Mouse (Mus musculus) limb, embryonic 14.5 days (tissue): Measurements from ENCODE around the gene Cpsf4l. TPM values are rescaled to one million over a fixed set of nuclear protein-coding genes. Genes with fewer than 3 reads are reported as not detected.
A peak's percentile ranks its signal among the peaks of the same experiment; 100 is the strongest.

Experiments used
- ATAC-seq: fragments of 200-750 bp; cut with Nextera tagmentation; 2 replicates; pipeline ENCODE4 v1.8.0; 2017; ENCODE audit warnings: low read depth, moderate number of reproducible peaks, moderate TSS enrichment; ENCODE audit not compliant: low FRiP score
- DNase-seq: peaks from one replicate; pipeline ENCODE4 v3.0.0-alpha.2; 2015; ENCODE audit warnings: low spot score
- H3K27ac ChIP-seq: fragments of 300-500 bp; sonication (generic); replicated peaks from 2 replicates; pipeline ENCODE4 v1.5.1; 2014; ENCODE audit warnings: low read depth, mild to moderate bottlenecking, low read length, moderate library complexity, mixed read lengths
- H3K27me3 ChIP-seq: fragments of 300-500 bp; sonication (generic); 2 replicates; pipeline ENCODE4 v1.6.1; 2014; ENCODE audit warnings: low read length, mixed read lengths; ENCODE audit not compliant: control insufficient read depth, insufficient read depth
- H3K36me3 ChIP-seq: fragments of 300-500 bp; sonication (generic); 2 replicates; pipeline ENCODE4 v1.6.1; 2014; ENCODE audit warnings: mild to moderate bottlenecking, low read length, moderate library complexity, mixed read lengths; ENCODE audit not compliant: control insufficient read depth, insufficient read depth
- H3K4me1 ChIP-seq: fragments of 300-500 bp; sonication (generic); 2 replicates; pipeline ENCODE4 v1.6.1; 2014; ENCODE audit warnings: antibody characterized with exemption, low read length, mixed read lengths; ENCODE audit not compliant: control insufficient read depth, insufficient read depth
- H3K4me2 ChIP-seq: fragments of 300-500 bp; sonication (generic); replicated peaks from 2 replicates; pipeline ENCODE4 v1.6.1; 2014; ENCODE audit warnings: low read depth, mild to moderate bottlenecking, low read length, moderate library complexity; ENCODE audit not compliant: severe bottlenecking
- H3K4me3 ChIP-seq: fragments of 300-500 bp; sonication (generic); replicated peaks from 2 replicates; pipeline ENCODE4 v1.5.1; 2014; ENCODE audit warnings: low read length
- H3K9ac ChIP-seq: fragments of 300-500 bp; sonication (generic); 2 replicates; pipeline ENCODE4 v1.6.1; 2014; ENCODE audit warnings: mild to moderate bottlenecking, low read depth, low read length, moderate library complexity; ENCODE audit not compliant: severe bottlenecking
- H3K9me3 ChIP-seq: fragments of 300-500 bp; sonication (generic); 2 replicates; pipeline ENCODE4 v1.6.1; 2016; ENCODE audit warnings: low read length; ENCODE audit not compliant: control insufficient read depth
- POLR2A ChIP-seq: fragments of 200-500 bp; IDR thresholded peaks from 2 replicates; pipeline ENCODE4 v1.8.0; 2012; ENCODE audit warnings: inconsistent platforms, mild to moderate bottlenecking, moderate library complexity, borderline replicate concordance; ENCODE audit not compliant: insufficient read depth, insufficient read length; ENCODE audit errors: extremely low read depth
- WGBS: fragments of 180-500 bp; shearing (Covaris S2); extraction: QIAGEN DNeasy Blood & Tissue Kit; methylation state at CpG from one replicate; pipeline ENCODE4 v1.1.7; 2014; 5-methylcytosine and 5-hydroxymethylcytosine counted together
- polyA plus RNA-seq, 2 experiments: library from polyadenylated mRNA; depleted of rRNA in 1 of 2; stranded (reverse) in 1 of 2; unstranded in 1 of 2; fragments of >200 nt; fragmentation: Nextera tagmentation in 1 of 2; extraction: Ambion mirVana in 1 of 2; gene quantifications; 2 replicates each; pipeline versions ENCODE4 v1.2.1 to v1.2.3; 2012 to 2014

Cpsf4l gene
- polyA plus RNA-seq, 2 experiments: 0.88 to 1.2 TPM

DNA sequence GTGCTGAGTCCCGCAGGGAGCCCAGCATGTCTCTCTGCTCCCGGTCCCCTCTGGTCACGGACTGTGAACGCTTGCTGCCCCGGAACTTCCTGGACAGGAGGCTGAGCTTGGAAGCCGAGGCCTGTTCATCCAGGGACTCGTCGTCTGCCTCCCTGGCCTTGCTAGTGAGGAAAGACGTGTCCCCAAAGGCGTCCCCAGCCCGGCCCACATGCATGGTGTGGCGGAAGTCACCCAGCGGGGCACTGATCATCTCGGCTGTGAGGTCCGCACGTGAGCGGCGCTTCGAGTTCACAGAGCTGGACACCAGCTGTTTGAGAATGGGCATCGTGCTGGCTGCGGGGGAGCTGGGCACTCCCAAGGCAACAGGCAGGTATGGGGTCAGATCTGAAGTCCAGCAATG is 19.4 kb upstream of the Cpsf4l start:
- Histone ChIP-seq H3K27ac (no peak overlapping the region), H3K36me3 (peaks cover 46% of the 10 kb centered on the region), H3K9me3 (no peaks in the 10 kb centered on the region), H3K4me1 (peaks cover 56% of the 10 kb centered on the region), H3K4me3 (no peak overlapping the region), H3K9ac (no peak overlapping the region), H3K4me2 (no peak overlapping the region), H3K27me3 (no peaks in the 10 kb centered on the region)
- DNase-seq (no peak), ATAC-seq (no peak)
- WGBS: 80% methylated on average over 21 of the region's 21 CpGs
- TF ChIP-seq POLR2A: no peak

GRCm38 (mm10) chr11:113727992-113728391 is 18.2 kb upstream of the Cpsf4l start:
- TF ChIP-seq POLR2A: no peak
- Histone ChIP-seq H3K27ac (peak overlapping the region; percentile 72), H3K4me3 (no peak overlapping the region), H3K4me2 (no peak overlapping the region), H3K9me3 (no peaks in the 10 kb centered on the region), H3K27me3 (no peaks in the 10 kb centered on the region), H3K36me3 (peaks cover 46% of the 10 kb centered on the region), H3K4me1 (peaks cover 44% of the 10 kb centered on the region), H3K9ac (no peak overlapping the region)
- WGBS: 15% methylated on average over 6 of the region's 6 CpGs
- DNase-seq (no peak), ATAC-seq (no peak)

DNA sequence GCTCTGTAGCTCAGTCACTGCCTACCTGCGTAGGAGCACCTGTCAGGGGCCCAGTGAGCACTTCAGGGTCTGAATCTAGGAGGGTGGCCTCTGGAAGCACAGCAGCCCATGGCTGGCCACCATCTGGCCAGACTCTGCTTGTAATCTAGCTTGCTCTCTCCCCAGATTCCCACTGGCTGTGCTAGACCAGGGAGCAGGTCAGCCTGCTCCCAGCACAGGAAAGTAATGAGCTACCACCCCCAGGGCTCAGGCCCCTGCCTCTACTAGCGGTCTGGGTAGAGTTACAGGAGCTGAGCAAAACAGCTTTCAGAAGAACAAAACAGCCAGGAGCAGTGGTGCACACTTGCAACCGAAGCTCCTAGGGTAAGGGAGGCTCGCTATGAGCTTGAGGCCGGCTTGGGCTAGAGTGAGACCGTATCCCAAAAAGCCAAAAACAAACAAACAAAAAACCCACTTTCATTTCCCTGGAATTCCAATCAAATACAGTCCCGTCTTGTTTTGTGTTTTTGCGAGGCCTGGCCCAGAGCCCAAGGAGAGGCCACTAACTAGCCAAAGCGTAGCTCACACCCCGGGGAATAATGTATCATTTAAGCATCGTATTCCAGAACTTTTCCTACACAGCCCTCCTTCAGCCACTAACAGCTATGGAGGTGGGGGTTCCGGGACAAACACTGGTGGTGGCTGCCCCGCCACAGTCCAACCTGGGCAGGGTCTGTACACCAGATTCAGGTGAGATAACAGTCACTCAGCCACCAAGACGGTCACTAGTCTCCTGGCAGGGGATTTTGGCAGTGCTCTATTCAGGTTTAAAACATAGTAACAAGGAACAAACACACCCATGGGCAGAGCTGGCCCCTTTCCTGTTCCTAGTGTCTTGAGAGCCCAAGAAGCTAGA is 17.4 kb upstream of the Cpsf4l start:
- H3K9me3 ChIP-seq: no peaks in the 10 kb centered on the region
- peaks cover 40% of the 10 kb centered on the region for H3K4me1 ChIP-seq
- no peaks in the 10 kb centered on the region for H3K27me3 ChIP-seq
- 33% methylated on average over 14 of the region's 14 CpGs for WGBS
- H3K4me3 ChIP-seq: no peak overlapping the region
- H3K9ac ChIP-seq: no peak overlapping the region
- peaks cover 46% of the 10 kb centered on the region for H3K36me3 ChIP-seq
- DNase-seq: peak; percentile 69
- TF ChIP-seq POLR2A: no peak
- ATAC-seq: peak; percentile 31; the same call in 1 of the 2 replicates
- H3K4me2 ChIP-seq: 0 out of 2 replicates have a peak overlapping the region, but pooled peaks have one; percentile 3
- peak overlapping the region; percentile 72 for H3K27ac ChIP-seq

GRCm38 (mm10) chr11:113725235-113726048 is 15.6 kb upstream of the Cpsf4l start:
- Histone ChIP-seq H3K36me3 (peaks cover 46% of the 10 kb centered on the region), H3K4me3 (no peak overlapping the region), H3K9me3 (no peaks in the 10 kb centered on the region), H3K27me3 (no peaks in the 10 kb centered on the region), H3K4me1 (peaks cover 36% of the 10 kb centered on the region), H3K27ac (no peak overlapping the region), H3K9ac (no peak overlapping the region), H3K4me2 (no peak overlapping the region)
- WGBS: 75% methylated on average over 4 of the region's 4 CpGs
- DNase-seq (no peak), ATAC-seq (peak; percentile 27; the same call in 1 of the 2 replicates)
- TF ChIP-seq POLR2A: no peak

- Histone ChIP-seq H3K4me1 (peaks cover 9% of the 10 kb centered on the region), H3K27ac (no peak overlapping the region), H3K4me2 (no peak overlapping the region), H3K27me3 (no peaks in the 10 kb centered on the region), H3K36me3 (peaks cover 27% of the 10 kb centered on the region), H3K9ac (no peak overlapping the region), H3K4me3 (no peak overlapping the region), H3K9me3 (no peaks in the 10 kb centered on the region)
- 69% methylated on average over 14 of the region's 14 CpGs for WGBS
- DNase-seq (no peak), ATAC-seq (no peak)
- TF ChIP-seq POLR2A: no peak
These were observed 12.7 kb upstream of the Cpsf4l start for GRCm38 (mm10) chr11:113722405-113723090.
